Mouse (Mus musculus) MEL (cell line): ENCODE data around the gene Rassf8.

Source experiments
- CTCF ChIP-seq, 3 experiments: IDR thresholded peaks in 2 of 3; conservative IDR thresholded peaks in 1 of 3; 2 replicates each; pipeline ENCODE4 v1.5.1; 2011 to 2012; ENCODE audit warnings: low read length in 3 of 3, low read depth in 2 of 3, mild to moderate bottlenecking in 2 of 3, improper control_type of control experiment in 1 of 3, inconsistent platforms in 1 of 3, mixed read lengths in 1 of 3, moderate library complexity in 1 of 3; ENCODE audit not compliant: control insufficient read depth in 1 of 3, insufficient read depth in 1 of 3, poor library complexity in 1 of 3, severe bottlenecking in 1 of 3
- EP300 ChIP-seq, 2 experiments: IDR thresholded peaks; 2 replicates each; pipeline ENCODE4 v1.6.1; 2011; ENCODE audit warnings: improper control_type of control experiment in 2 of 2, low read length in 2 of 2, low read depth in 1 of 2, mild to moderate bottlenecking in 1 of 2
- MXI1 ChIP-seq: IDR thresholded peaks from 2 replicates; pipeline ENCODE4 v1.6.1; 2011; ENCODE audit warnings: mild to moderate bottlenecking, low read depth, low read length, improper control_type of control experiment
- NRF1 ChIP-seq: IDR thresholded peaks from 2 replicates; pipeline ENCODE4 v1.6.1; 2014; ENCODE audit warnings: low read depth, mild to moderate bottlenecking, inconsistent platforms, low read length, improper control_type of control experiment, moderate library complexity; ENCODE audit not compliant: poor library complexity, insufficient read depth, severe bottlenecking
- POLR2A ChIP-seq, 2 experiments: IDR thresholded peaks; 2 replicates each; pipeline ENCODE4 v1.6.1; 2011 to 2012; ENCODE audit warnings: low read length in 2 of 2, mild to moderate bottlenecking in 2 of 2, control low read depth in 1 of 2, improper control_type of control experiment in 1 of 2, low read depth in 1 of 2, moderate library complexity in 1 of 2; ENCODE audit not compliant: control insufficient read depth in 1 of 2, insufficient read depth in 1 of 2, poor library complexity in 1 of 2
- SIN3A ChIP-seq: IDR thresholded peaks from 2 replicates; pipeline ENCODE4 v1.6.1; 2012; ENCODE audit warnings: low read length, improper control_type of control experiment, inconsistent platforms
- USF2 ChIP-seq, 2 experiments: IDR thresholded peaks; 2 replicates each; pipeline ENCODE4 v1.6.1; 2011 to 2012; ENCODE audit warnings: improper control_type of control experiment in 2 of 2, low read length in 2 of 2, borderline replicate concordance in 1 of 2, inconsistent platforms in 1 of 2, low read depth in 1 of 2, mild to moderate bottlenecking in 1 of 2; ENCODE audit not compliant: insufficient read depth in 1 of 2

- TF ChIP-seq MXI1 (no peak), POLR2A (IDR thresholded peaks at IDR 0.05; ENCODE audit: control insufficient read depth in 1 of 2, insufficient read depth in 1 of 2, low read depth in 1 of 2, low read length in 2 of 2, poor library complexity in 1 of 2) (no peak), CTCF (IDR thresholded peaks at IDR 0.05 in 2 of 3, conservative IDR thresholded peaks at IDR 0.05 in 1 of 3; ENCODE audit: control insufficient read depth in 1 of 3, insufficient read depth in 1 of 3, low read depth in 2 of 3, low read length in 3 of 3, poor library complexity in 1 of 3, severe bottlenecking in 1 of 3) (no peak), NRF1 (no peak), EP300 (IDR thresholded peaks at IDR 0.05; ENCODE audit: low read depth in 1 of 2, low read length in 2 of 2) (no peak), USF2 (IDR thresholded peaks at IDR 0.05; ENCODE audit: borderline replicate concordance in 1 of 2, insufficient read depth in 1 of 2, low read depth in 1 of 2, low read length in 2 of 2) (no peak), SIN3A (no peak)
These were observed 35.8 kb upstream of the Rassf8 start for GRCm38 (mm10) chr6:145710797-145711196.
